Mouse (Mus musculus): ENCODE measurements around the gene Sptan1. TPM values are rescaled to one million over a fixed set of nuclear protein-coding genes. Genes with fewer than 3 reads are reported as not detected.

Sptan1 gene
- total and polyA plus RNA-seq, 2 experiments, result 71.3 to 89.0 TPM

- peaks cover 3% of the 10 kb centered on the region for H3K4me1 ChIP-seq (ENCODE audit: control insufficient read depth, insufficient read depth, low read length)
- WGBS, result 3% methylated on average over 44 of the region's 44 CpGs
- H3K27ac ChIP-seq (replicated peaks; ENCODE audit: insufficient read depth, low read depth, low read length), result peak within 1 kb of the TSS; percentile 77
- H3K36me3 ChIP-seq (ENCODE audit: control insufficient read depth, insufficient read depth, low read length), result peaks cover 13% of the 10 kb centered on the region
- no peaks in the 10 kb centered on the region for H3K79me2 ChIP-seq (ENCODE audit: control insufficient read depth, insufficient read depth, low read length)
- no peaks in the 10 kb centered on the region for H3K27me3 ChIP-seq (ENCODE audit: control insufficient read depth, insufficient read depth, low read length)
- H3K4me3 ChIP-seq (ENCODE audit: insufficient read depth, low read depth, low read length), result peak within 1 kb of the TSS; percentile 95
- peak within 1 kb of the TSS; percentile 96 for H3K9ac ChIP-seq (ENCODE audit: low read depth, low read length)
- peak; percentile 44; the same call in 1 of the 2 replicates for TF ChIP-seq POLR2A (IDR thresholded peaks at IDR 0.05; ENCODE audit: extremely low read depth, insufficient read depth, low read length)
- peak; percentile 71 for TF ChIP-seq CTCF (IDR thresholded peaks at IDR 0.05; ENCODE audit: low read depth, low read length)
- DNase-seq (ENCODE audit: extremely low read depth, low read depth, low spot score), result peak; percentile 78
Observed at GRCm38 (mm10) chr2:29934906-29935599, 30.3 kb upstream of the Sptan1 start, which contains the start of gene Gle1. Gene Gle1, plus strand, starts transcription at chr2:29935426.

DNA sequence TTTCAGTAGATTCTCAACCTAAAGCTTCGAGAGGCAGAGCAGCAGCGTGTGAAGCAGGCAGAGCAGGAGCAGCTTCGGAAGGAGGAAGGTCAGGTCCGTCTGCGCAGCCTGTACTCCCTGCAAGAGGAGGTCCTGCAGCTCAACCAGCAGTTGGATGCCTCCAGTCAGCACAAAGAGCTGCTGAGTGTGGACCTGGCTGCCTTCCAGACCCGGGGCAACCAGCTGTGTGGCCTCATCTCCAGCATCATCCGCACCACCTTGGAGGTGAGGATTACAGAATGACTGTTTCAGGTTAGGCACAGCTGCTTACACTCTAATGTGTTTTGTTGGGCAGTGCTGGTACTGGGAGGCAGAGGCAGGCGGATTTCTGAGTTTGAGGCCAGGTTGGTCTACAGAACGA, 25.3 kb upstream of the Sptan1 start:
- no peak overlapping the region for H3K9ac ChIP-seq (ENCODE audit: low read depth, low read length)
- H3K27me3 ChIP-seq (ENCODE audit: control insufficient read depth, insufficient read depth, low read length), result no peaks in the 10 kb centered on the region
- no peak overlapping the region for H3K27ac ChIP-seq (replicated peaks; ENCODE audit: insufficient read depth, low read depth, low read length)
- H3K4me3 ChIP-seq (ENCODE audit: insufficient read depth, low read depth, low read length), result no peak overlapping the region
- WGBS, result 86% methylated on average over 9 of the region's 9 CpGs
- no peak for TF ChIP-seq POLR2A (IDR thresholded peaks at IDR 0.05; ENCODE audit: extremely low read depth, insufficient read depth, low read length)
- H3K79me2 ChIP-seq (ENCODE audit: control insufficient read depth, insufficient read depth, low read length), result no peaks in the 10 kb centered on the region
- H3K4me1 ChIP-seq (ENCODE audit: control insufficient read depth, insufficient read depth, low read length), result peaks cover 16% of the 10 kb centered on the region
- no peak for DNase-seq (ENCODE audit: extremely low read depth, low read depth, low spot score)
- H3K36me3 ChIP-seq (ENCODE audit: control insufficient read depth, insufficient read depth, low read length), result peaks cover 33% of the 10 kb centered on the region

GRCm38 (mm10) chr2:29940826-29941225, 24.5 kb upstream of the Sptan1 start:
- 93% methylated on average over 7 of the region's 7 CpGs for WGBS
- DNase-seq (ENCODE audit: extremely low read depth, low read depth, low spot score), result no peak
- peaks cover 22% of the 10 kb centered on the region for H3K4me1 ChIP-seq (ENCODE audit: control insufficient read depth, insufficient read depth, low read length)
- no peak overlapping the region for H3K9ac ChIP-seq (ENCODE audit: low read depth, low read length)
- TF ChIP-seq CTCF (IDR thresholded peaks at IDR 0.05; ENCODE audit: low read depth, low read length) (no peak), POLR2A (IDR thresholded peaks at IDR 0.05; ENCODE audit: extremely low read depth, insufficient read depth, low read length) (no peak)
- H3K36me3 ChIP-seq (ENCODE audit: control insufficient read depth, insufficient read depth, low read length), result peaks cover 33% of the 10 kb centered on the region
- H3K27ac ChIP-seq (replicated peaks; ENCODE audit: insufficient read depth, low read depth, low read length), result no peak overlapping the region
- no peak overlapping the region for H3K4me3 ChIP-seq (ENCODE audit: insufficient read depth, low read depth, low read length)
- H3K27me3 ChIP-seq (ENCODE audit: control insufficient read depth, insufficient read depth, low read length), result no peaks in the 10 kb centered on the region
- no peaks in the 10 kb centered on the region for H3K79me2 ChIP-seq (ENCODE audit: control insufficient read depth, insufficient read depth, low read length)

DNA sequence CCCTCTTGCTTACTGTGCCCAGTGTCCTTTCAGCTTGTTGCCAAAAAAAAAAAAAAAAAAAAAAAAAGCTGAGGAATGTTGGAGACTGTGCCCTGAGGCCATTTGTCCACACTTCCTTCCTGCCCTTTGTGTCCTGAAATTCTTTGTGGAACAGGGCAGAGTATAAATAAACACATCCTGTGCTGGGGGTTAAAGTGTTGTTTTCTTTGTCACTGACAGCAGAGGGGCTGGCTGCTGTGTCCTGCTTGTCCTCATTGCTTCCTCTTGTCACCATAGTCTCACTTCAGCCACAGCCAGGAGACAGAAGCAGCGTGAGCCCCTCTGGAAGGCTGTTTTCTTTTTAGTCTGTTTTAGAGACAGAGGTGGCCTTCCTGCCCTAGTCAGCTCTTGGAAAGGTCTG, 20.6 kb upstream of the Sptan1 start:
- peak; percentile 94 for DNase-seq (ENCODE audit: extremely low read depth, low read depth, low spot score)
- H3K27ac ChIP-seq (replicated peaks; ENCODE audit: insufficient read depth, low read depth, low read length), result peak overlapping the region; percentile 99
- H3K79me2 ChIP-seq (ENCODE audit: control insufficient read depth, insufficient read depth, low read length), result no peaks in the 10 kb centered on the region
- no peaks in the 10 kb centered on the region for H3K27me3 ChIP-seq (ENCODE audit: control insufficient read depth, insufficient read depth, low read length)
- no peak for TF ChIP-seq CTCF (IDR thresholded peaks at IDR 0.05; ENCODE audit: low read depth, low read length)
- TF ChIP-seq POLR2A (IDR thresholded peaks at IDR 0.05; ENCODE audit: extremely low read depth, insufficient read depth, low read length), result no peak
- peaks cover 33% of the 10 kb centered on the region for H3K36me3 ChIP-seq (ENCODE audit: control insufficient read depth, insufficient read depth, low read length)
- 0% methylated on average over 1 of the region's 1 CpGs for WGBS
- peaks cover 21% of the 10 kb centered on the region for H3K4me1 ChIP-seq (ENCODE audit: control insufficient read depth, insufficient read depth, low read length)
- H3K4me3 ChIP-seq (ENCODE audit: insufficient read depth, low read depth, low read length), result no peak overlapping the region
- peak overlapping the region; percentile 53 for H3K9ac ChIP-seq (ENCODE audit: low read depth, low read length)

DNA sequence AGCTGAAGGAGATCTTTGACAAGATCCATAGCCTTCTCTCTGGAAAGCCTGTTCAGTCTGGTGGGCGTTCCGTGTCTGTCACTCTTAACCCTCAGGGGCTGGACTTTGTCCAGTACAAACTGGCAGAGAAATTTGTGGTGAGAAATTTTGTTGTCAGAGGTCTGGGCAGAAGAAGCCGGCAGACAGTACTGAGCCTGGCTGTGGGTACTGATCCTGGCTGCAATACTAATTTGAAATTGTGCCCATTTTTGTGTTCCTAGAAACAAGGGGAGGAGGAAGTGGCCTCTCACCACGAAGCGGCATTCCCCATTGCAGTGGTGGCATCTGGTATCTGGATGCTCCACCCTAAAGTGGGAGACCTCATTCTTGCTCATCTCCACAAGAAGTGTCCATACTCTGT, 16.5 kb upstream of the Sptan1 start:
- Histone ChIP-seq H3K4me3 (ENCODE audit: insufficient read depth, low read depth, low read length) (no peak overlapping the region), H3K27ac (replicated peaks; ENCODE audit: insufficient read depth, low read depth, low read length) (no peak overlapping the region), H3K79me2 (ENCODE audit: control insufficient read depth, insufficient read depth, low read length) (no peaks in the 10 kb centered on the region), H3K4me1 (ENCODE audit: control insufficient read depth, insufficient read depth, low read length) (peaks cover 16% of the 10 kb centered on the region), H3K36me3 (ENCODE audit: control insufficient read depth, insufficient read depth, low read length) (peaks cover 38% of the 10 kb centered on the region), H3K27me3 (ENCODE audit: control insufficient read depth, insufficient read depth, low read length) (no peaks in the 10 kb centered on the region), H3K9ac (ENCODE audit: low read depth, low read length) (no peak overlapping the region)
- DNase-seq (ENCODE audit: extremely low read depth, low read depth, low spot score), result peak; percentile 50
- TF ChIP-seq CTCF (IDR thresholded peaks at IDR 0.05; ENCODE audit: low read depth, low read length), result no peak
- no peak for TF ChIP-seq POLR2A (IDR thresholded peaks at IDR 0.05; ENCODE audit: extremely low read depth, insufficient read depth, low read length)
- WGBS, result 26% methylated on average over 5 of the region's 5 CpGs

DNA sequence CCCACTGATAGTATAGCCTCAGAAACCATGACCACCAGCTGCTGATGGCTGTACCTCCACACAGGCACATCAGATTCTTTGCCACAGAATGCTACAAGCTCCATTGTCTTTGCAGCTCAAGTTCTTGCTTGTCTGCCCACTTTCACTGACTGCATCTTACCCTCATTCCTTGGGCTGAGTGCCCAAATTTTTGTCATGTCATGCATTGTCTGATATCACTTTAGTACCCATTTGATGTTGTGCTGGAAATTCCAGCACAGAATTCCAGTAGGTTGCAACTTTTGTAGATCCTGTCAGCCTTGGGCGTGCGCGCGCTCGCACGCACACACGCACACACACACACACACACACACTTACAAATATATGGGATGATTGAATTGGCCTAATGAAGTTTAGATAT, 4.1 kb upstream of the Sptan1 start:
- 93% methylated on average over 7 of the region's 7 CpGs for WGBS
- Histone ChIP-seq H3K79me2 (ENCODE audit: control insufficient read depth, insufficient read depth, low read length) (peaks cover 6% of the 10 kb centered on the region), H3K36me3 (ENCODE audit: control insufficient read depth, insufficient read depth, low read length) (peaks cover 15% of the 10 kb centered on the region; the same call in 1 of the 2 replicates), H3K4me1 (ENCODE audit: control insufficient read depth, insufficient read depth, low read length) (no peaks in the 10 kb centered on the region), H3K9ac (ENCODE audit: low read depth, low read length) (no peak overlapping the region), H3K27me3 (ENCODE audit: control insufficient read depth, insufficient read depth, low read length) (no peaks in the 10 kb centered on the region), H3K27ac (replicated peaks; ENCODE audit: insufficient read depth, low read depth, low read length) (no peak overlapping the region), H3K4me3 (ENCODE audit: insufficient read depth, low read depth, low read length) (no peak overlapping the region)
- no peak for DNase-seq (ENCODE audit: extremely low read depth, low read depth, low spot score)
- no peak for TF ChIP-seq POLR2A (IDR thresholded peaks at IDR 0.05; ENCODE audit: extremely low read depth, insufficient read depth, low read length)
- TF ChIP-seq CTCF (IDR thresholded peaks at IDR 0.05; ENCODE audit: low read depth, low read length), result no peak
